Mouse (Mus musculus) mouse embryonic stem cell (cell line): ENCODE measurements around the gene Prkab1.

Experiments used
- in situ Hi-C, 2 experiments: fragments of 300-500 bp; cut with MboI; formaldehyde crosslinking; loops; 1 replicate in 1 of 2; 3 replicates in 1 of 2; pipeline ENCODE4 v1.14.3; 2019 to 2020; ENCODE audit warnings: low sequenced_read_pairs in 2 of 2, low pct_unique_long_range_greater_than_20kb in 1 of 2, mixed read lengths in 1 of 2; ENCODE audit not compliant: unreplicated experiment in 1 of 2

Prkab1 gene

DNA sequence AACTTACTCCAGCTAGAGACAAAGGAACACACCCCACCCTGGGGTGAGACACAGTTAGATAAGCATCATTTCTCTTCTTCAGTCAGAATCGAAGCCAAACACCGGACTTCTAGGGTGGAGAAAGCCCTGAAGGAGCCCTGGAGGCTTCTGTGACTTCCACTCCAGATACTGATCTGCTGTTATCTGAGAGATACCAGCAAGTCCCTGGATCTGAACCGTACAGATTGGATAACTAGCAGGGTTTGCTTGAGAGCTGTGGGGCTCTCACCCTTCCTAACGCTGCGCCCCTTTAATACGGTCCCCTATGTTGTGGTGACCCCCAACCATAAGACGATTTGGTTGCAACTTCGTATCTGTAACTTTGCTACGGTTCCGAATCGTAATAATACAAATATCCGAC is 2.2 kb downstream of the Prkab1 start:
- in situ Hi-C loops, result no loop called here

DNA sequence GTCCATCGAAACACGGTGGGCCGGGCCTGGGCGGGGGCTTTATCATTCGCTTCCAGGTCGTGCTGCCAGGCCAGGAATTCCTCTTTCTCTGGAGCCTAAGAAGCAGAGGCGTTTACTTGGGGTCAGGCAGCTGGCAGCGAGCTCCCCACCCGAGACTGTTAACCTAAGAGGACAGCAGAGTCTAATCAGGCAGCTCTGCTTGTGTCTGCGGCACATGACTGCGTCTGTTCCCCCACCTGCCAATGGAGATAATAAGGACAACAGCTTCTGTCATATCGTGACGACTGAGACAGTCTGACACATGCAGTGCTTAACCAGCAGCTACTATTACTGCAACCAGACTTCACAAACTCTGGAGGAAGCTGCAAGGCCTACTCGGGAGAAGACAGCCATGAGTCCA is 2.8 kb downstream of the Prkab1 start:
- in situ Hi-C loops, result no loop called here

DNA sequence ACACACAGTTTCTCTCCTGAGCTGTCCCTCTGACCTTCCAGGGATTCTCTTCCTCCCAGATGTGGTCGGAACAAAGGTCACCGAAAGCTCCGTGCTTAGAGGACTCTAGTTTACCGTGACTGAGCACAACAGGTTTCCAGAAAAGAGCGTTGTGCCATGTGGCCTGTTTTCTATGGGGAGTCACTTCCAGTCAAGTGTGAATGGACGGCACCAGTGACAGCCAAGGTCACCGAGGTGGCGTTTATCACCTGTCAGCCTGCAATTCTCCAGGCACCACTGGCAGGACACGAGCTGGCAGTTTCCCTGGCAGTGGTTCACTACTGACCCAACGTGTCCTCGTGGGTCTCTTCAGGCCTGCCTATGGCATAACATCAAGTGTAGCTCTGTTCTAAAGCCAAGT is 4.9 kb downstream of the Prkab1 start:
- in situ Hi-C loops, result no loop called here

DNA sequence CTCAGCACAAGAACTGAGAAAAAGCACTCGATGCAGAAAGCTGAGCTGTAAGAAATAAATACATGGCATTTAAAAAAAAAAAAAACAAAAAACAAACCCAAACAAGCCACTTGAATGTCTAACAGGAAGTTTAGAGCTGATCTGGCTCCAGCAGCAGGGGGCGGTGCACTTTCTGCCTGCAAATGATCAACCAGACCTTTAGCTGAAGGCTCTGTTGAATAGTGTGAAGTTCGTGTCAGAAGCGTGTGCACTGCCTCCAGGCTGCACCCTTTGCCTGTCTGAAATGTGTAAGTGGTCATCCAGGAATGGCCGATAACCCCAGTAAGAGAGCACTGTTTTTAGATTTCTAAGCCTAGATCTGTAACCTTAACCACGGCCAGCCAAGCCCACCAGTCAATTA is 5.5 kb downstream of the Prkab1 start:
- in situ Hi-C loops, result no loop called here

DNA sequence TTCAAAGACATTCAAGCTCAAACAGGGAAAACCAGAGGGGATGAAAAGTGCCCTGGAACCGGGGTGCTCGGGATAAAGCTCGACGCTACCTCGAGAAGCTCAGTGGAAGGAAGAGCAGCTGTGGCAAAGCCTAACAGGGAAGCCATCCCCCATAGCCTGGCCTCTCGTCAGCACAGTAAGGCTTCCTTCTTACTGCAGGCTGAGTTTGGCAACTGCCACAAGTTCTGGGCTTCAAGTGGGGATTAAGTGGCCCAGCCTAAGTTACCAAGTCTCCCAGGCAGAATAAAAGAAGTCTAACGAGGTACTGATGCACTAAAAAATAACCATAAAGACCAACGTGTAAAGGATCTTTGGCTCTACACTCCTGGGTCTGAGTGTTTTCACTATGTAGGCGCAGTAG is 6.1 kb downstream of the Prkab1 start:
- in situ Hi-C loops, result no loop called here

DNA sequence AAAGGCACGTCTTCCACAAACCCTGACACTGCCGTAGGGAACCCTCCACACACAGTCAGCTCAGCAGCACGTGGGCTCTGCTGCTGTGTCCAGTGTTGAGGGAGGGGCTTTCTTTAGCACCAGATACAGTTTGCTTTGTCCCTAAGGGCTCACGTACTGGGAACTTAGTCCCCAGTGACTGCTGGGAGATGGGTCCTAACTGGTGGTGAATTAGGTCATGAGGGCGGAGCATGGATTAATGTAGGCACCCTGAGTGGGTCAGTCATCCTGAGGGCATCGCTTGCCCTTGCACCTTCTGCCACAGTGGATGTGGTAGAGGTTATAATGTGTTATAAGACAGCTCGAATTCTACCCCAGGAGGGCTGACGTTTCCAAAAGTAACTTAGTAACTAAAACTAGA is 6.9 kb downstream of the Prkab1 start:
- in situ Hi-C loops, result no loop called here

DNA sequence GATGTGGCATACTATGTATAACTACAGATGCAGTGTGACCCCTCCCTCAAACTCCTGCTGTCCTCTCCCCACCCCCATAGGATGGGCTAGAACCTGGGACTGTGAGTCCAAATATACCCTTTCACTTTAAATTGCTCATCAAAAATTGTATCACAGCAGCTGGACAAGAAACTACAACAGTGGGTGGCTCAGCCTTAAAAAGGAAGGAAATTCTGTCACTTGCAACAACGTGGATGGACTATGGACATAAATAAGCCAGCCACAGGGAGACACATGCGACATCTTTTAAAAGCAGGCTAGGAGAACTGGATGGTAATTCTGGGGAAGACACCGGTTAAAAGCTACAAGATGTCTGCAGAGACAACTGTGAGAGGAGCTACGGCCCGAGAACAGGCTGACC is 7.8 kb downstream of the Prkab1 start:
- in situ Hi-C loops, result no loop called here

DNA sequence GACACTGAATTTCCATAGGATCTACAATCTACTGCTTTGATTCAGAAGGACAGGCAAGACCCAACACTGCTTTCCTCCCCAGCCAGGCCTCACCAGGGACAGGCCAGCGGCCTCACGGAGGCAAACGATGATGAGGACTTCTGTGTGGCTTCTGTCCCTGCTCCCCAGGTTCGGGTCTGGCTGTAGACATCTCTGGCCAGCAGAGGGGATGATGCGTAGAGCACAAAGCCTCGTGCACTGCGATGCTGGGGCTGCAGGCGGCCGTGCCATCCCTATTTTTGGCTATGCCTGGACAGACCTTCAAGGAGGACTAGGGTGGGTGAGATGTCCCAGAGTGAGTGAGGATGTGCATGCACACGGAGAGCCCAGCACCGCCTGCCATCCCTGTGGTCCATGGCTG is 10.1 kb downstream of the Prkab1 start:
- in situ Hi-C loops, result no loop called here

DNA sequence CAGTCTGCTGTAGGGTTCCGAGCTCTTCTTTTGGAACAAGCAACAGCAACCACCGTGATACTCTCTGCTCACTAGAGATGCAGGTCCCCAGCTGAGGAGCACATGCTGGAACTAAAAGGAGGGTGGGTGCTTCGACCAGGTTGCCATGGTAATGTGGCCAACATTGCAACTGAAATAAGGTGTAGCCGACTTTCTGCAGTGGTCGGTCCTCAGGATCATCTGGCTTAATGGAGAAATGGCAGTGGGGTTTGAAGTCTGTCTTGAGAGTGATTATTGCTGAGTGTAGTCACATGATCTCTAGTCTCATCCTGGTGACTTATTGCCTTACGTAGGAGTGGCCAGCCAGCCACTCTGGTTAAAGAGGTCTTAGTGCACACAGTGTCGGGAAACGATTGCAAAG is 10.5 kb downstream of the Prkab1 start:
- in situ Hi-C loops, result no loop called here

DNA sequence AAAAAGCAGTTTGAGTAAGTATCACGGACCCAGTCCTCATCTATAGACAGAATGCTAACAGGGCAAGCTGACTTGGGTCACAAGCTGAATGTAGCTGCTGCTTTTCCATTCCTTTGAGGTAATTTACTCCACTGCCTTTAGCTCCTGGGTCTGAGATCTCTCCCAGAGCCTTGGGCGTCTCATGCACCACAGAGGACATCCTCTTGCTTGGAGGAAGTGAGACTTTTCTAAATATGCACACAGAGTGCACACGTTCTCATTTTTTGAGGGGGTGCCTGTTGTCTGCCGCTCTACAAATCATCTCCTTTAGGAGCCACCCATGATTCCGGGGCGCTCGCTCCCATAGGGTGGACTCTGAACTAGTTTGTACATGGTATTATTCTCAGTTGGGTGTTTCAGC is 11.8 kb downstream of the Prkab1 start:
- in situ Hi-C loops, result no loop called here

DNA sequence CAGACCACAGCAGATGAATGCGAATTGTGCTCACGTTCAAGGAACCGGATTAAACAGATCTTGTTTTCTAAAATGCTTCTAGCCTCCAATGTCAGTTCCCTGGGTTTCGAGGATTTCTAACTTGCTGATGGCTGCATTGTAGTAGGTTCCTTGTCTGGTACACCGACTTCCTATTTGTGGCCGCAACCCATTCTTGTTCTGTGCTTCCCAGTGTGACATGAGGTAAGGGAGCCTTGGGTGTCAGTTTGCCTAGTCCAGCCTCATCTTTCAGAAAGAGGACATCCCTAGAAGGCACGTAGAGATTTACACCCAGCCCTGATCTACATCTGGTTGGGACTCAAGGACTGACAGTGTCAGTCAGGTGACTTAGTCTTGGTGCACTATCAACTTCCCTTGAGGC is 12.6 kb downstream of the Prkab1 start:
- in situ Hi-C loops, result no loop called here

DNA sequence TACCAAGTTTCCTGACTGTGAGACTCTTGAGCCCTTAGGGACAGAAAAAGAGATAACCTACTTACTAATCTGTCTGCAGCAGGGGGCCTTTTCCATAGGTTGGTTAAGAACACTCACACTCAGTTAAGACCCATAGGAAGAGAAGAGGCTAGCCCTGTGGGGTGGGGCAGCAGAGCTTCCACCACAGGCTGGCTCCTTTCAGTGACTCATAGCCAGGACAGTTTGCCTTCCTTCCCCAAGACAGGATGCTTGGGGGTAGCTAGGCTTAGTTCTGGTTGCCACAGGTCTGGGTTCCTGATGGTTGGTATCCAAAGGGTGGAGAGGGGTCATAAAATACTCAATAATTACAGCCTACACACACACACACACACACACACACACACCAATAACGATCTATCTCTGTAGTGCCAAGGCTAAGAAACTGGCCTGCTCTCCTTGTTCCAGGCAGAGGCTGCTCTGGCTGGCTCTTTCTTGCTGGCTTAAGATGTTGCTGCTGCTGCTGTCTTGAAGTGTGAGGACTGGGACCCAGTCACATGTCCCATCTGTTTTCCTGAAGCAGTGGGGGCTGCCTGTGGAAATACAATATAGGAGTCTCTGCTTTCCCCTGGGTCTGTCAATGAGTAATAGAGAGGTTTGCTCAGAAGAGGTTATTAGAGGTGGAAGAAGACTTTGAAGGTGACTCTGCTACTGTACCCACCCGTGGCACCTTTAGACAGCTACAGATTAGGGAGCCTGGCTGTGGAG is 14.3 kb downstream of the Prkab1 start:
- in situ Hi-C loops, result no loop called here

DNA sequence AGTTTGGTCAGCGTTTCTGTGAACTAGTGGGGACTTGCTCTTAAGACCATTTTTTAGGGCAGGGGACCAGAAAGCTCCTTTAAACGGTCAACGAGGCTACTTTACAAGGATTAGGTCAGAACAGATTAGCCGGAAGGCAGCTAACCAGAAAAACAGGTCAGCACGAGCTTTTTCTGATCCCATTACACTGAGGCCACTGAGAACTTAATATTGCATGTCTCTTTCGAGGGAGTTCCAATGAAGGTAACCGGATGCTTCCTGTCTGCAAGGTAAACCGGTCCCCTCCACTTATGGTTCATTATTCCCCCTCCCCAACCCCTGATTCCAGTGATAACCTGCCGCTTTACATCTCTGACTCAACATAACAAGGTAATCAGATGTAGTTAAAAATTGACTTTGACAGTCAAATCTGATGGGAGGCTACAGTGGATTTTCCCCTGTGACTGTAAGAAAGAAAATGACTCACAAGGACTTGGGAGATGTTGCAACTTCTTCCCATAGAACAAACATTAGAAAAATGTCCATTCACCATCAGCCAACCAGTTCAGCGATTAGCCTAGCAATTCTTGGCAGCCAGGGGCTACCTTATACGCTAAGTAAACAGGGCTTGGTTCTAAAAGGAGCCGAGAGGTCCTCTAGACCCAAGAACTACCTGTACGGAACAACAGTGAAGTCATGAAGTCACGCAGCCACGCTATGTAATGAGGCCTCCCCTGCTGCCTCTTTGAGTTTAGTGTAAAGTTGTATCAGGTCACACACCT is 15.0 kb downstream of the Prkab1 start:
- in situ Hi-C loops, result no loop called here

DNA sequence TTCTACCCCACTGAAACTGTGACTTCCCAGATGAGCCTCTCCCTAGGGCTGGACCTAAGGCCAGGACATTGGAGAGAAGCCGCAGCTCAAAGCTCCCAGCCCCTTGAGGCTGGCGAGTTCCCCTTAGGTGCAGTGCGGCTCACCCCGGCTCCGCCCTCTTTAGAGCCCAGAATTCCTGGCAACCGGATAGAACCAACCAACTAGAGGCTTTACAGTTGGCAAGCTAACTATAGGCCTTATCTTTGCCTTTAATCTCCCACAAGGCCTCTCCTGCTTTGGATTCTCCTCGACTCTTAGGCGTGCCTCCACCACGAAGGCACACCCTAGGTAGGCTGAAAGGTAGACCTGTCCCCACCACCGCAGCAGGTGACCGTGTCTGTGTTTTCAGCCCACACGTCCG is 16.6 kb downstream of the Prkab1 start:
- in situ Hi-C loops, result no loop called here

DNA sequence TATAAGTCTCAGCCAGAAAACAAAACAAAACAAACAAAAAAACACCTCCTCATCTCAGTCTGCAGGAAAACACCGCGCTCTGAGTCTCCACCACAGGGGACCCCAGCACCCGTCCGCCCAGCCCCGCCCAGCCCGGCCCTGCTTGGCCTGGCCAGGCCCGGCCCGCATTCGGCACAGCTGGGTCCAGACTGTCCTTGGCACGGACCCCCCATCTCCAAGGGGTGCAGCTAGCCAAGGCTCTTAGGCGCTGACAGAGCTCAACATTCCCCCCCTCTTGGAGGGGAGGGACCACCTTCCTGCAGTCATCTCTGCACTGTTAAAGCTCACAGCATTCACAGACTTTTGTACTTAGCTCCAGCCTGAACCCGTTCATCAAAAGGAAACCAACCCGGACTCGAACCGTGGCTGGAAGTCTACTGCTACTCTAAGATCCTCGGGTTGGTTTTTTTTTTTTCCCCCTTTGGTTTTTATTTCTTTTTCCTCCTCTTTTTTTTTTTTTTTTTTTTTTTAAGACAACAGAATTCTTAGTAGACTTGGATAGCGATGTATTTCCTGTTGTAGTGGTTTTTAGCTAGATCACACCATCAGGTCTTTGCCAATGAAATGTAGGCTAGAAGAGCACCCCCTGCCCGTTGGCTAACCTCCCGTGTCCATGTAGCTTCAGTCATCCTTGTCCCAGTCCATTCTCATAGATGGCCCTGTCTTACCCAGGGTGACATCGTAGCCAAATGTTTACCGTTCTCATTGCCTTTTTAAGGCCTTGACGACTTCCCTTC is 17.8 kb downstream of the Prkab1 start:
- in situ Hi-C loops, result no loop called here

DNA sequence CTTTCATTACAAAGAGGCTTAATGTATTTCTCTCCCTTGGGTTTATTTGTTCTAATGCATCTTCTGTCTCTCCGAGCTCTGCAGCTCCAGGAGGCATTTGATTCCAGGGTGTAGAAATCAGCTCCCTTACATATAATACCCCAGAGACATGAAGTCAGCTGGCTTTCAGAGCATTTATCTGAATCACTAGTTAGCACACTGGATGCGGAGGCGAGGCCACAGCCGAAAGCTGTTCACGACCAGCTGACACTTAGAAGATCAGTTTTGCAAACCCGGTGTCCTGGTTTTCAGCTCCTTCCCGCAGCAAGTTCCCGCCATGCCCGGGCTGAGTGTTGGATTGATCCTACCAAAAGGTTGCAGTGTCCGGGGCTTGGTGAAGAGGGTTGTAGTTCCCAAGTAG is 20.0 kb downstream of the Prkab1 start:
- in situ Hi-C loops, result no loop called here

DNA sequence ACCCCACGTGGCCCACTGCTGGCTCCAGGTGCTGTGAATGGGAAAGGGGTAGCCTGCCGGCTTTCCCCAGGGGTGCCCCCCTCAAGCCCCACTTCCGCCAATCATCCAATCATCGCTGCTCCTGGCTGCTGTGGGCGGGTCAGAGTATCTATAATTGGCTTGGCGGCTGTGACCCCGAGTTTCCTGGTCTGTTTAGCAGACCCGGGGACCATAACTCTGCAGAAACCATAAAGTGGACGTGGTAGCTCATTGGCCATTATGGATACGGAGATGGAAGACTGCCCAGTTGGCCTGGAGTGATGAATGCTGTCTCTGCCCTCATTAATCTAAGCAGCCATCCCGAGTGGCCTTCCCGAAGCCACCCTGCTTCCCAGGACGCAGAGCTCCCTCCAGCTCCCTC is 20.5 kb downstream of the Prkab1 start:
- in situ Hi-C loops, result no loop called here

DNA sequence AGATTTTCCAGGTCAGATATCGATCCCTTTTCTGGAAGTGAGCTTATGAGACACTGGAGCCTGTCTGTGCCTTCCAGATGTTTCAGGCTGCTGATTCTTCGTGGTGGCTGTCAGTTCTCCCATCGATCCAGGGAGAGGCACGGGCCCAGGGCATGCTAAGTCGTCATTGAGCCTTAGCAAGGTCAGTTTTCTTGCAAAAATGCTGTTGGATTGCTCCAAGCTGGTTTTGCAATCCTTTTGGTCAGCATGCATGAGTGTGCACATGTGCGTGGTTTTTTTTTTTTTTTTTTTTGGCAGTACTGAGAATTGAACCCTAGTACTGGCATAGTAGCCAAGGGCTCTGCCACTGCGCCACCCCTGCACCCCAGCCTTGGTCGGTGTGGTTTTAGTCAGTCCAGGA is 21.2 kb downstream of the Prkab1 start:
- in situ Hi-C loops, result no loop called here

DNA sequence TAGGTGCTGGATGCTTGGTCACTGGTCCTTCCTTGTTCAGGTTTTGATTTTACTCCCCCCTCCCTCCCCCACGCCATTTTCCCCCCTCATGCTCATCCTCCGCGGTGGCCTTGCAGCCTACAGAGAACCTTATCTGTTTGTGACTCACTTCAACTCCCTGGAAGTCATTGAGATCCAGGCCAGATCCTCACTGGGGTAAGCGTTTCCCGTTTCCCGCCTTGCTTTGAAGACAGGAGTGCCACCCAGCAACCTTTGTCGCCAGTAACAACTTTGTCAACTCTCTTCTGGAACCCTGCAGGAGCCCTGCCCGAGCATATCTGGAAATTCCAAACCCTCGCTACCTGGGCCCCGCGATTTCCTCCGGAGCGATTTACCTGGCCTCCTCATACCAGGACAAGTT is 26.9 kb downstream of the Prkab1 start:
- in situ Hi-C loops, result no loop called here

DNA sequence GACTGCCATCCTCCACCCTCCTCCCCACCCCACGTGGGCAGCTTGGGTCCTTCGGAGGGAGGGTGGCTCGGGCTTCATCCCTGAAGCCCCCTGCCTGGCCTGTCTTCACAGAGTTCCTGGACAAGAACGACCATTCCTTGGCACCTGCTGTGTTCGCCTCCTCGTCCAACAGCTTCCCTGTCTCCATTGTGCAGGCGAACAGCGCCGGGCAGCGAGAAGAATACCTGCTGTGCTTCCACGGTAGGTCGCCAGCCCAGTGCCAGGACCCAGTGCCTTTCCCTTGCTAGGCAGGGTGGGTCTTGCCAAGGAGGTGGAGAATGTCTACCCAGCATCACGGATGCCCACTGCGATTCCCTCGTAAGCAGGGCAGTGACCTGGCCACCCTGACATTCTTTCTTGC is 30.2 kb downstream of the Prkab1 start:
- in situ Hi-C loops, result no loop called here
